Mouse (Mus musculus): ENCODE measurements around the gene Vps13a. TPM values are rescaled to one million over a fixed set of nuclear protein-coding genes. Genes with fewer than 3 reads are reported as not detected.

The Vps13a gene
- total RNA-seq, 2 experiments from 2014 or later = 22.5 to 26.2 TPM

GRCm38 (mm10) chr19:16597216-16597615, 183.5 kb downstream of the Vps13a start:
- no peak for TF ChIP-seq CTCF (IDR thresholded peaks at IDR 0.05)
- intact Hi-C loops (cut with DNase I) = no loop called here
- Histone ChIP-seq H3K27ac (no peak overlapping the region), H3K4me3 (no peak overlapping the region)
- no peak for DNase-seq

GRCm38 (mm10) chr19:16593975-16594317, 186.8 kb downstream of the Vps13a start:
- Histone ChIP-seq H3K27ac (no peak overlapping the region), H3K4me3 (no peak overlapping the region)
- DNase-seq = no peak
- TF ChIP-seq CTCF (IDR thresholded peaks at IDR 0.05) = no peak
- intact Hi-C loops (cut with DNase I) = no loop called here

- no peak for DNase-seq
- Histone ChIP-seq H3K4me3 (no peak overlapping the region), H3K27ac (no peak overlapping the region)
- intact Hi-C loops (cut with DNase I) = no loop called here
- TF ChIP-seq CTCF (IDR thresholded peaks at IDR 0.05) = no peak
Observed at GRCm38 (mm10) chr19:16593256-16593974, 187.3 kb downstream of the Vps13a start.

GRCm38 (mm10) chr19:16585379-16585778, 195.4 kb downstream of the Vps13a start:
- no peak overlapping the region for H3K4me3 ChIP-seq
- no peak for DNase-seq
- TF ChIP-seq CTCF (IDR thresholded peaks at IDR 0.05) = peak; percentile 71
- H3K27ac ChIP-seq = no peak overlapping the region
- intact Hi-C loops (cut with DNase I) = no loop called here

- TF ChIP-seq CTCF (IDR thresholded peaks at IDR 0.05) = no peak
- intact Hi-C loops (cut with DNase I) = no loop called here
Observed at GRCm38 (mm10) chr19:16584546-16584945, 196.2 kb downstream of the Vps13a start.

GRCm38 (mm10) chr19:16580501-16580900, 200.2 kb downstream of the Vps13a start:
- DNase-seq = no peak
- no peak overlapping the region for H3K27ac ChIP-seq
- no peak overlapping the region for H3K4me3 ChIP-seq
- TF ChIP-seq CTCF (IDR thresholded peaks at IDR 0.05) = no peak
- intact Hi-C loops (cut with DNase I) = no loop called here

More at GRCm38 (mm10) chr19:16584546-16584945, 196.2 kb downstream of the Vps13a start:
- Histone ChIP-seq H3K4me3 (no peak overlapping the region), H3K27ac (peak overlapping the region; percentile 20; the same call in 1 of the 2 replicates)
- no peak for DNase-seq

GRCm38 (mm10) chr19:16579656-16580260, 201.0 kb downstream of the Vps13a start:
- no peak overlapping the region for H3K27ac ChIP-seq
- no peak for TF ChIP-seq CTCF (IDR thresholded peaks at IDR 0.05)
- H3K4me3 ChIP-seq = no peak overlapping the region
- no peak for DNase-seq
- intact Hi-C loops (cut with DNase I) = no loop called here

GRCm38 (mm10) chr19:16576790-16577189, 203.9 kb downstream of the Vps13a start:
- Histone ChIP-seq H3K4me3 (no peak overlapping the region), H3K27ac (no peak overlapping the region)
- no peak for TF ChIP-seq CTCF (IDR thresholded peaks at IDR 0.05)
- intact Hi-C loops (cut with DNase I) = no loop called here
- no peak for DNase-seq

Other genes with a start within 250 kb of the Vps13a start
- gene Foxb2, start 92.9 kb upstream of the Vps13a start, total RNA-seq (2021) = not detected
- gene Prune2, start 175.2 kb upstream of the Vps13a start, total RNA-seq (2021) = 1 to 10 TPM; 5.9 to 9.6 TPM